Mouse (Mus musculus) lung, postnatal 10 days (tissue): ENCODE data around the gene Rpl22.

Experiments
- DNase-seq: peaks from one replicate; pipeline ENCODE4 v3.0.0; 2021

Gene Rpl22

DNA sequence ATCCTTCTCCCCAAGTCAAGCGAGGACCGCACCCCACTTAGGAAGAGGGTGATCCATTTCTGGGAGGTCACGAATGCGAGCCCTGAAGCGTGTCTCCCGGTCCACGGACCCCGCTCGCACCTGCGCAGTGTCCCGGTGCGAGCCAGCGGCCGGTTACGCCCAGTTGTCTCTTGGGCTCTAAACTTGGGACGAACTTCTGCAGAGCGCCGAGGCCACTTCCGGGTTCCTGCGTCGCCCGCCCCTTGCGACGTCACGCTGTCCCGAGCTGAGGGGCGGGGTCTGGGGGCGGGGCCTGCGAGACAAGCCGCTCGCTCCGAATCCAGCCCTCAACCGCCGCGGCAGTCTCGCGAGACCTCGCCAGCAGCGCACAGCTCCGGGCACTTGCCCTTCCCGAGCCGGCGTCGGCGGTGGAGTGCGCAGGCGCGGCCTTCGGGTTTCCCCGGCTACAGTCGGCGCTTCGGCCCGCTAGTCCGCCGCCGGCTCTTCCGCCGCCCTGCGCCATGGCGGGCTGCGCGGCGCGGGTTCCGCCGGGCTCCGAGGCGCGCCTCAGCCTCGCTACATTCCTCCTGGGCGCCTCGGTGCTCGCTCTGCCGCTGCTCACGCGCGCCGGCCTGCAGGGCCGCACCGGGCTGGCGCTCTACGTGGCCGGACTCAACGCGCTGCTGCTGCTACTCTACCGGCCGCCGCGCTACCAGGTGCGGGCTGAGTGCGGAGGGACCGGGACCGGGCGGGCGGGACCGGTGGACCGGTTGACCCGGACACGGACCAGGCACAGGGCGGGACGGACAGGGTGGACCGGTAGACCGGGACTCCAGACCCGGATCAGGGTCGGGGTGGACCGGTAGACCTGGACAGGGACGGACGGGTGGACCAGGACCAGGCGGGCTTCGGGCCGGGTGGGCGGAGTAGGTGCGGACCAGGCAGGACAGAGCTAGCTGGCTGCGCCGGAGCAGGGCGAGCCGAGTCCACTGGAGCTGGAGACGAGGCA is 28.4 kb upstream of the Rpl22 start, which contains the start of gene Icmt:
TSS of gene Icmt (plus strand) at position 354 of the 988 bp plus-strand sequence.
- peak; percentile 100 for DNase-seq

DNA sequence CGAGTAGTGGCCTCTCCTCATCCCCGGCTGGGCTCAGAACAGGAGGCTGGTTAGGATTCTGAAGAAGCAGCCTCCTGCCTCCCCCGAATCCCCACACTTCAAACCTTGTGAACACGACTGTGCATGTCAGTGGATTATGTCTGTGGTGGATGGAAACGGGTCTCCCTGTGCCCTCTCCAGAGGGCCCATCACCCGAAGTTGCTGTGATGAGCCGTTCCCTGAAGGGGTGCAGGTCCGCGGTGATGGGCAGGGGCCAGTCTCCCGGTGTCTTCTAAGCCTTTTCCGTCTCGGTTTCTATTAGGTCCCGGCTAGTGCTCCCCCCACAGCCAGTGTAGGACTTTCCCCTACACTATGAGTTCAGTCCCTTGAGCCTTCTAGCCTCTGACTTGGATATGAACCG is 26.7 kb upstream of the Rpl22 start:
- no peak for DNase-seq

- DNase-seq: no peak
These were observed 25.2 kb upstream of the Rpl22 start for GRCm38 (mm10) chr4:152300375-152300774.

- DNase-seq: no peak
These were observed 23.5 kb upstream of the Rpl22 start for GRCm38 (mm10) chr4:152302012-152302411.

GRCm38 (mm10) chr4:152303172-152303571 is 22.4 kb upstream of the Rpl22 start:
- DNase-seq: no peak

DNA sequence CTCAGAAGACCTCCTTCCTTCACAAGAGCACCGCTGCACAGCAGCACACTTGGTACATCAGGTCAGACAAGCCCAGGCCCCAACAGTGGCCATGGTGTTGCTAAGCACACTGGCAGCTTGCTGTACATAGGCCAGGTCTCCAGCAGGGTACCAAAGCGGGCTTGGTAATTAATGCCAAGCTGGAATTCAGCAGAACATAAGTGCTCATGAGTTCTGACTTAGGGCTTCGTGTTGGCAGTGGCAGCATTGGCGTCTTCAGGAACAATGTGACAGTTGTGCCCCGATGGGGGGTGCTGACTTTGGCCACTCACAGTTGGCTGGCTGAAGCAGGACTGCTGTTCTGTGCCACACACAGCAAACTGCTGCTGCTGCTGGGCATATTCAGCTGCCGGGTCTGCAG is 20.9 kb upstream of the Rpl22 start:
- no peak for DNase-seq

DNA sequence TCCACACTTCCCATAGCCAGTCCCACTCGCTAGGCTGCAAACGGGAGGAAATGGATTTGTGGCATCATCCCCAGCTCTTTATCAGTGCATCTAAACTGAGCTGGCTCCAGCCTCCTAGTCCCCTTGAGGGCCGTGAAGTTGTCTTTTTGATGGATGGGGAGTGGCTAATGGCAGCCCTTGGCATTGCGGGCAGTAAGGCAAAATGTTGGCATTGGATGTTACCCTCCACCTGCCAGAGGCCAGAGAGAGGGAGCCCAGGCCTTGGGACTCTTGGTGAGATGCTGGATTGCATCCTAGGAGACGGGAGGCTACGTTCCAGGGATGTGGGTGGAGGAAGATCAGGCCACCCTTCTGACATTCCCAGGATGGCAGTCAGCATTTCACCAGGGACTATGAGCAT is 19.6 kb upstream of the Rpl22 start:
- DNase-seq: no peak

- no peak for DNase-seq
These were observed 18.0 kb upstream of the Rpl22 start for GRCm38 (mm10) chr4:152307542-152307941.

DNA sequence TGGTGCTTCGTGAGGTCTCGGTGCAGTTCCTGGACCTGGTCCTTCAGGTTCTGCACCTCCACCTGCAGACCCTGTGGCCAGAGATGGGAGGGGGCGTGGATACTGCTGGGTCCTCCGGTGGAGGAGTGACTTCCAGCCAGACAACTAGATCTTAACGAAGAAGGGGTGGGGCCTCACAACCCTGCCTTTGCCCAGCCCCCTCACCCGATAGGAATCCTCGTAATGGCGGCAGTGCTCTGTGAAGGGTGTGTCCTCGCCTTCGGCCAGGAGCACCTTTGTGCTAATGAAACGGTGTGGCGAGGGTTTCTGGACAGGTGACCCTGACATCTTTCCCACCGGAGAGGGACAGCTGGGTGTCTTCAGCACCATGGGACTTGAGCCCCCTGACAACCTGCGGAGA is 13.4 kb upstream of the Rpl22 start:
- no peak for DNase-seq

- DNase-seq: peak; percentile 23
These were observed 12.3 kb upstream of the Rpl22 start for GRCm38 (mm10) chr4:152313211-152313632.

GRCm38 (mm10) chr4:152313934-152314333 is 11.6 kb upstream of the Rpl22 start:
- peak; percentile 66 for DNase-seq

GRCm38 (mm10) chr4:152315498-152316213 is 9.9 kb upstream of the Rpl22 start:
- no peak for DNase-seq

GRCm38 (mm10) chr4:152317631-152318033 is 7.9 kb upstream of the Rpl22 start:
- DNase-seq: no peak

DNA sequence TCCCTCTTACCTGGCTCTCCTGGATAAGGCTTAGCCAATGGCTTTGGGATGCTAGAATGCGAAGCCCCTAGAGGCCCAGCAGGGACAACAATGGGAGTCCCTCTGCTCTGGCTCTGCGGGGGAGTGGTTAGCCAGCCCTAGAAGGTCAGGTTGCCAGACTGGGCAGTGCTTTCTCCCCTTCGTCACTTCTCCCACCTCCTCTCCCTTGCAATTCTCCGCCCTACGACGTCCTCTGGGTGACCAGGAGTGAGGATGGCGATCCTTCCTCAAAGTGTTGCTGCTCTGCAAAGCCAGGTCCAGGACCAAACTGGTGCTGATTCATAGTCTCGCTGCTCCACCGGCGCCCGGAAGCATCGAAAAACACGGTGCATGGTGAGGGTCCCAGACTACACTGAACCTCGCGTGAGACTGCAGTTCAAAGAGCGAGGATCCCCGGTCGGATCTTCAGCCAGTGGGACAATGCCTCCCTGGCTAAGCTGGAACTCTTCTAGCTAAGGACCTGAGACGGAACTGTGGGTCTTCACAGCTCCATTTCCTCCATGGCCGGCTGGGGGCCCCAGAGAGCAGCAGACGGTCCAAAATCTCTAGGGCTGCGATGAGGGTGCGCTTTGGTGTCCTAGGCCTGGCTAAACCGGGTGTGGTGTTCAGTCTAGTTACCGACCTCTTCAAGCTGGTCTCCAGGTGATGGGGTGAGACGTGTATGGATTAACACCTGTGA is 6.9 kb upstream of the Rpl22 start, which contains the start of gene Rnf207:
TSS of gene Rnf207 (minus strand) at position 477 of the 718 bp plus-strand sequence.
- peak; percentile 67 for DNase-seq

DNA sequence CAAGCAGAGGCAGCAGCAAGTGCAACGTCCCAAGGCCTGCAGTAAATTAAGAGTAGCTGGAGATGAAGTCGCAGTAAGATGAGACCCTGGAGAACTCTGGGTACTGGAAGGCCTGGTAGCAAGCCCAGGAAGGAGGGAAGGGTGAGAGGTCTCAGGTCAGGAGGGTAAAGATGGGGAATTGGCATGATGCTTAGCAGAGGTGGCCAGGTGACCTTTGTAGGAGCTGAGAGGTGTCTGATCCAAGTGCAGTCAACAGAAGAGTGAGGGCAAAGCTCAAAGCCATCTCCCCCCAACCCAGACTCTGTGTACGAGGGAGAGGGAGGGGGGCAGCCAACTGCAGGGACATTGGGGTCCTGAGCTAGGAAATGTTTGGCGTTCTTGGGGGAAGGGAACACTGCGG is 4.1 kb upstream of the Rpl22 start:
- no peak for DNase-seq

- DNase-seq: no peak
These were observed 640 bp upstream of the Rpl22 start for GRCm38 (mm10) chr4:152324641-152325562.

- DNase-seq: no peak
These were observed 1.0 kb downstream of the Rpl22 start for GRCm38 (mm10) chr4:152326543-152326942.

DNA sequence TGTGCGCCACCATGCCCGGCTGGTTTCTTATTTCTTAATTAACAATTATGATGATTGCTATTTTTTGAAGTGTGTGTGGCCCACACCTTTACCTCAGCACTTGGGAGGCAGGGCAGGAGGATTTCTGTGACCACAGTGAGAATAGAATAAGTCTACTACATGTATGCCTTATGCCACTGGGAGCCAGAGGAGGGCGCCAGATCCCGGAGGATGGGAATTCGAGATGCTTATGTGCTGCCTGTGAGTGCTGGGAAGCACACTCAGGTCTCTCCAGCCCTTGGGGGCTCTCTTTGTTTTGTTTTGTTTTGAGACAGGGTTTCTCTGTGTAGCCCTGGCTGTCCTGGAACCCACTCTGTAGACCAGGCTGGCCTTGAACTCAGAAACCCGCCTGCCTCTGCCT is 3.1 kb downstream of the Rpl22 start:
- peak; percentile 46 for DNase-seq

DNA sequence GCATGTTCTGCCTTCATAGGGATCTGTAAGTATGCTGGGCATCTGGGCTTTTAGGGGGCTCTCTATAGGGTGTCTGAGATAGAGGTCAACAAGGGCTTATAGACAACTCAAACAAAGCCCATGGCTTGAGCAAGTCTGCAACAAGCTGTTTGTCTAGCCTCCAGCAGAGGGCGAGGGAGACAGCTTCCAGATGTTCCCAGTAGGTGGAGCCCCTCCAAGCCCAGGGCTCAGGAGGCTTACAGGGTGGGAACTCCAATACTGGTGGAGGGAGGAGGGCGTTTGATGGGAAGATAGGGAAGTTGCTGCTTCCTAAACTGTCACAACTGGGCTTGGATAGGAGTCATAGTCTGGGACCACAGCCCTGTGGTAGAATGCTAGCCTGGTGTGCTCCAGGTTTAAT is 7.4 kb downstream of the Rpl22 start:
- DNase-seq: peak; percentile 83

DNA sequence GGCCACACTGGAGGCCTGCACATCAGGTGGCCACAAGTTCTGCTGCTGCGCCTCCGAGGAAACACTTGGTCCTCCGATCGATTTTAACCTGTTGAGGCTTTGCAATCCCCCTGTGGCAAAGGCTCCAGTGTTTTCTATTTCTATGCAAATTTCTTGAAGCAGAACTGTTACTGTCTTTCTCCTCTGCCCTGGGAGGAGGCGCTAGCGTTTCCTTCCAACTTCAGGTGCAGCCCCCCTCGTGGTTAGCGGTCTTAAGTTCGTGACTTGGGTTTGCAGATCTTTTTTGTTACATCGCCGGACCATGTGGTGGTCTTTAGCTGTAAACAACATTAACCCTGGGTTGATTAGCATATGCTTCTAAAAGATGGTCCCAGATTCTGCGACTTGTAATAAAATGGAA is 8.0 kb downstream of the Rpl22 start:
- DNase-seq: no peak

DNA sequence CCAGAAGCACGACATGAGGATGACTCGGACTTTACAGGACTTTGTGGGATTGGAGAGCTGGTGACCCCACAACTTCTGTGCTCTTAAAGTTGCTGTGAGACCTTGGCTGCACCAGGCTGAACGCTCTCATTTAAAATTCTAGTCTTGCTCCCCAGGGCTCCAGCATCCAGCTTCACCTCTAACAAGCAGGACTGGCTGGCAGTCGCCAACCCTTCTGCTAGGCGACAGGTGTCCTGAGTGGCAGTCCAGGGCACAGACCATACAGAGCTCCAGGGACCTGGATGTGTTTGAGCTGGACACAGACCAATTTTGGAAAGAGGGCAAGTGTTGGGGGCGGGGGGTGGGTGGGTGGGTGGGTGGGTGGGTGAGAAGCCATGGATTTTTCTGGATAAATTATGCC is 12.2 kb downstream of the Rpl22 start:
- DNase-seq: no peak
